ENCODE assay signal across 22 mouse cellular contexts in genomic region chr10:128846664-128847063, GRCm38 (mm10). TPM values are rescaled to one million over a fixed set of nuclear protein-coding genes. Genes with fewer than 3 reads are reported as not detected.
A peak's percentile ranks its signal among the peaks of the same experiment; 100 is the strongest.
DNase-seq lines count a peak whose midpoint lies in the region; ATAC-seq lines count a peak whose summit lies in the region.
"Had no signal": no experiment of that assay in that cellular context is flagged by ENCODE, and none has a peak within 500 bp of the region (broad histone marks: within the 10 kb centered on the region; RNA-seq: fewer than 3 reads in every experiment).

No protein-coding gene starts in this region.

- ATAC-seq in midbrain, embryonic 11.5 days (ENCODE audit: low FRiP score), result no peak
- no peak for ATAC-seq in midbrain, embryonic 14.5 days (ENCODE audit: low FRiP score, low TSS enrichment)
- peak; percentile 40; the same call in 1 of the 2 replicates for ATAC-seq in common myeloid progenitor, adult 5-6 weeks (replicated peaks; ENCODE audit: low read depth, poor library complexity, severe bottlenecking)
- ATAC-seq in megakaryocyte progenitor cell, adult 5-6 weeks (replicated peaks; ENCODE audit: poor library complexity), result peak; percentile 67
- ATAC-seq: forebrain, embryonic 13.5 days; forebrain, embryonic 15.5 days; forebrain, postnatal 0 days; Patski had no signal

- H3K9me3 ChIP-seq in midbrain, embryonic 11.5 days (ENCODE audit: control insufficient read depth, low read length), result no peaks in the 10 kb centered on the region
- H3K9me3 ChIP-seq in midbrain, embryonic 14.5 days (ENCODE audit: control insufficient read depth, low read length), result no peaks in the 10 kb centered on the region
- H3K9me3 ChIP-seq: embryonic facial prominence, embryonic 13.5 days; embryonic facial prominence, embryonic 15.5 days; forebrain, embryonic 13.5 days; forebrain, embryonic 15.5 days had no signal

- H3K4me3 ChIP-seq in midbrain, embryonic 11.5 days (ENCODE audit: low read depth, low read length), result no peak overlapping the region
- H3K4me3 ChIP-seq in midbrain, embryonic 14.5 days (replicated peaks; ENCODE audit: low read depth, low read length), result no peak overlapping the region
- H3K4me3 ChIP-seq: embryonic facial prominence, embryonic 13.5 days; embryonic facial prominence, embryonic 15.5 days; forebrain, embryonic 13.5 days; forebrain, embryonic 15.5 days had no signal

- DNase-seq in midbrain, embryonic 11.5 days (ENCODE audit: low spot score, missing footprints), result peak; percentile 76
- no peak for DNase-seq in midbrain, embryonic 14.5 days
- no peak for DNase-seq in urinary bladder, postnatal 36 days (ENCODE audit: low spot score in 2 of 2)
- no peak for DNase-seq in urinary bladder, postnatal 25 days (ENCODE audit: low spot score)
- no peak for DNase-seq in kidney, adult 18-20 months
- DNase-seq: adrenal gland, adult 2 months; adrenal gland, postnatal 10 days; adrenal gland, postnatal 25 days; cerebellum, adult 11 months; cerebellum, adult 18-20 months; cerebellum, adult 8-10 months; cerebellum, adult 9-11 months; cerebellum, postnatal 25 days; embryo, embryonic 11 days; forebrain, postnatal 0 days had no signal

- no peak overlapping the region for H3K27ac ChIP-seq in midbrain, embryonic 11.5 days (ENCODE audit: low read depth, low read length)
- H3K27ac ChIP-seq in midbrain, embryonic 14.5 days (replicated peaks; ENCODE audit: low read depth, low read length), result no peak overlapping the region
- H3K27ac ChIP-seq: embryonic facial prominence, embryonic 13.5 days; embryonic facial prominence, embryonic 15.5 days; forebrain, embryonic 13.5 days; forebrain, embryonic 15.5 days had no signal

- no peaks in the 10 kb centered on the region for H3K4me1 ChIP-seq in midbrain, embryonic 11.5 days (ENCODE audit: control insufficient read depth, insufficient read depth, low read length)
- H3K4me1 ChIP-seq in midbrain, embryonic 14.5 days (ENCODE audit: control insufficient read depth, insufficient read depth, low read length), result no peaks in the 10 kb centered on the region
- H3K4me1 ChIP-seq: embryonic facial prominence, embryonic 13.5 days; embryonic facial prominence, embryonic 15.5 days; forebrain, embryonic 13.5 days; forebrain, embryonic 15.5 days had no signal

- H3K9ac ChIP-seq in midbrain, embryonic 11.5 days (ENCODE audit: low read length), result no peak overlapping the region
- H3K9ac ChIP-seq in midbrain, embryonic 14.5 days (replicated peaks; ENCODE audit: low read length), result no peak overlapping the region
- H3K9ac ChIP-seq: embryonic facial prominence, embryonic 13.5 days; embryonic facial prominence, embryonic 15.5 days; forebrain, embryonic 13.5 days; forebrain, embryonic 15.5 days; forebrain, postnatal 0 days had no signal

- no peaks in the 10 kb centered on the region for H3K27me3 ChIP-seq in midbrain, embryonic 11.5 days (ENCODE audit: control insufficient read depth, insufficient read depth, low read length)
- H3K27me3 ChIP-seq in midbrain, embryonic 14.5 days (ENCODE audit: control insufficient read depth, insufficient read depth, low read length), result no peaks in the 10 kb centered on the region
- H3K27me3 ChIP-seq: embryonic facial prominence, embryonic 13.5 days; embryonic facial prominence, embryonic 15.5 days; forebrain, embryonic 13.5 days; forebrain, embryonic 15.5 days; Patski had no signal

- WGBS in midbrain, embryonic 11.5 days, result 97% methylated on average over 4 of the region's 4 CpGs
- 97% methylated on average over 4 of the region's 4 CpGs for WGBS in midbrain, embryonic 14.5 days

- no peak overlapping the region for H3K4me2 ChIP-seq in midbrain, embryonic 11.5 days
- H3K4me2 ChIP-seq in midbrain, embryonic 14.5 days (ENCODE audit: low read length), result no peak overlapping the region
- H3K4me2 ChIP-seq: embryonic facial prominence, embryonic 13.5 days; embryonic facial prominence, embryonic 15.5 days; forebrain, embryonic 13.5 days; forebrain, embryonic 15.5 days had no signal

- H3K36me3 ChIP-seq in midbrain, embryonic 11.5 days (ENCODE audit: control insufficient read depth, insufficient read depth, low read length), result peaks cover 4% of the 10 kb centered on the region; the same call in 1 of the 2 replicates
- peaks cover 69% of the 10 kb centered on the region for H3K36me3 ChIP-seq in midbrain, embryonic 14.5 days (ENCODE audit: control insufficient read depth, insufficient read depth, low read length)

RNA-seq across cellular contexts. Expression of gene Ormdl2, which starts 25.2 kb away (rescaled TPM):
- polyA plus RNA-seq in midbrain, embryonic 11.5 days (2014; fragmentation: Nextera tagmentation; extraction: Ambion mirVana), result 64.4 and 70.6 TPM in 2 replicates
- 23.4 and 24.8 TPM in 2 replicates for polyA plus RNA-seq in midbrain, embryonic 14.5 days (2014; fragmentation: Nextera tagmentation; extraction: Ambion mirVana)
- 86.6 and 90.4 TPM in 2 replicates for total RNA-seq in common myeloid progenitor, adult 5-6 weeks (2017)
- 58.1 and 62.7 TPM in 2 replicates for total RNA-seq in megakaryocyte progenitor cell, adult 5-6 weeks (2015)
- total RNA-seq in megakaryocyte progenitor cell, adult 5-6 weeks (2017), result 65.6 and 105 TPM in 2 replicates

RNA-seq across cellular contexts. Expression of gene Sarnp, which starts 29.5 kb away (rescaled TPM):
- 279 and 283 TPM in 2 replicates for polyA plus RNA-seq in midbrain, embryonic 11.5 days (2014; fragmentation: Nextera tagmentation; extraction: Ambion mirVana)
- 150 and 152 TPM in 2 replicates for polyA plus RNA-seq in midbrain, embryonic 14.5 days (2014; fragmentation: Nextera tagmentation; extraction: Ambion mirVana)
- total RNA-seq in common myeloid progenitor, adult 5-6 weeks (2017), result 212 and 320 TPM in 2 replicates
- total RNA-seq in megakaryocyte progenitor cell, adult 5-6 weeks (2015), result 245 and 268 TPM in 2 replicates
- total RNA-seq in megakaryocyte progenitor cell, adult 5-6 weeks (2017), result 250 and 268 TPM in 2 replicates

RNA-seq across cellular contexts. Expression of gene Tmem198b, which starts 42.5 kb away (rescaled TPM):
- polyA plus RNA-seq in midbrain, embryonic 11.5 days (2014; fragmentation: Nextera tagmentation; extraction: Ambion mirVana), result 17.4 and 18.6 TPM in 2 replicates
- polyA plus RNA-seq in midbrain, embryonic 14.5 days (2014; fragmentation: Nextera tagmentation; extraction: Ambion mirVana), result 11.7 and 13.1 TPM in 2 replicates
- 3.2 and 3.7 TPM in 2 replicates for total RNA-seq in common myeloid progenitor, adult 5-6 weeks (2017)
- 5.5 and 7.2 TPM in 2 replicates for total RNA-seq in megakaryocyte progenitor cell, adult 5-6 weeks (2015)
- 2.8 and 6.0 TPM in 2 replicates for total RNA-seq in megakaryocyte progenitor cell, adult 5-6 weeks (2017)

RNA-seq across cellular contexts. Expression of gene Dnajc14, which starts 42.8 kb away (rescaled TPM):
- polyA plus RNA-seq in midbrain, embryonic 11.5 days (2014; fragmentation: Nextera tagmentation; extraction: Ambion mirVana), result 36.3 and 40.3 TPM in 2 replicates
- polyA plus RNA-seq in midbrain, embryonic 14.5 days (2014; fragmentation: Nextera tagmentation; extraction: Ambion mirVana), result 38.6 and 42.7 TPM in 2 replicates
- total RNA-seq in common myeloid progenitor, adult 5-6 weeks (2017), result 29.7 and 34.6 TPM in 2 replicates
- 14.9 and 19.2 TPM in 2 replicates for total RNA-seq in megakaryocyte progenitor cell, adult 5-6 weeks (2015)
- 33.4 and 36.4 TPM in 2 replicates for total RNA-seq in megakaryocyte progenitor cell, adult 5-6 weeks (2017)

RNA-seq across cellular contexts. Expression of gene Gdf11, which starts 44.9 kb away (rescaled TPM):
- polyA plus RNA-seq in midbrain, embryonic 11.5 days (2014; fragmentation: Nextera tagmentation; extraction: Ambion mirVana), result 10.0 and 10.2 TPM in 2 replicates
- polyA plus RNA-seq in midbrain, embryonic 14.5 days (2014; fragmentation: Nextera tagmentation; extraction: Ambion mirVana), result 7.9 and 9.6 TPM in 2 replicates
- total RNA-seq in common myeloid progenitor, adult 5-6 weeks (2017), result 0.39 TPM in 1 of 2 replicates, not detected in the other
- total RNA-seq in megakaryocyte progenitor cell, adult 5-6 weeks (2015), result 0.07 TPM in 1 of 2 replicates, not detected in the other
- 0.34 TPM in 1 of 2 replicates, not detected in the other for total RNA-seq in megakaryocyte progenitor cell, adult 5-6 weeks (2017)

Comparison
In these comparisons a context has a peak if more than half of its experiments do, and no peak if none do; other contexts are left out.
1. ATAC-seq: peak in common myeloid progenitor, adult 5-6 weeks (single experiment) and megakaryocyte progenitor cell, adult 5-6 weeks (single experiment); none in midbrain, embryonic 11.5 days (single experiment) and midbrain, embryonic 14.5 days (single experiment).